Mouse (Mus musculus) heart, postnatal 4 days (tissue): ENCODE measurements around the gene Rgcc. TPM values are rescaled to one million over a fixed set of nuclear protein-coding genes. Genes with fewer than 3 reads are reported as not detected.

Source experiments
- DNase-seq: peaks from one replicate; pipeline ENCODE4 v3.0.0; 2021
- total RNA-seq, 2 experiments: library from RNA; stranded (reverse); gene quantifications; 2 replicates each; pipeline ENCODE4 v1.2.3; 2021

The Rgcc gene
- 10 to 100 TPM; 26.6 to 29.1 TPM for total RNA-seq

- DNase-seq, result peak; percentile 96
Observed at GRCm38 (mm10) chr14:79301466-79301875, at the start of gene Rgcc. Gene Rgcc, minus strand, starts transcription at chr14:79301645.

- DNase-seq, result no peak
Observed at GRCm38 (mm10) chr14:79346384-79346783, 44.9 kb upstream of the Rgcc start.

- no peak for DNase-seq
Observed at GRCm38 (mm10) chr14:79335613-79336012, 34.2 kb upstream of the Rgcc start.

- no peak for DNase-seq
Observed at GRCm38 (mm10) chr14:79331936-79332335, 30.5 kb upstream of the Rgcc start.

- DNase-seq, result no peak
Observed at GRCm38 (mm10) chr14:79330944-79331561, 29.6 kb upstream of the Rgcc start.

GRCm38 (mm10) chr14:79327033-79327432 lies 25.6 kb upstream of the Rgcc start:
- DNase-seq, result peak; percentile 51

- DNase-seq, result no peak
Observed at GRCm38 (mm10) chr14:79324112-79324840, 22.8 kb upstream of the Rgcc start.

GRCm38 (mm10) chr14:79321881-79322280 lies 20.4 kb upstream of the Rgcc start:
- no peak for DNase-seq

- DNase-seq, result no peak
Observed at GRCm38 (mm10) chr14:79321152-79321551, 19.7 kb upstream of the Rgcc start.

- no peak for DNase-seq
Observed at GRCm38 (mm10) chr14:79317602-79318001, 16.2 kb upstream of the Rgcc start.

GRCm38 (mm10) chr14:79315877-79316276 lies 14.4 kb upstream of the Rgcc start:
- no peak for DNase-seq

- DNase-seq, result no peak
Observed at GRCm38 (mm10) chr14:79314245-79315010, 13.0 kb upstream of the Rgcc start.

GRCm38 (mm10) chr14:79313439-79314175 lies 12.2 kb upstream of the Rgcc start:
- no peak for DNase-seq

GRCm38 (mm10) chr14:79312719-79313118 lies 11.3 kb upstream of the Rgcc start:
- DNase-seq, result no peak

- DNase-seq, result no peak
Observed at GRCm38 (mm10) chr14:79311918-79312454, 10.5 kb upstream of the Rgcc start.

- no peak for DNase-seq
Observed at GRCm38 (mm10) chr14:79309115-79309514, 7.7 kb upstream of the Rgcc start.

- no peak for DNase-seq
Observed at GRCm38 (mm10) chr14:79308364-79308763, 6.9 kb upstream of the Rgcc start.

- DNase-seq, result no peak
Observed at GRCm38 (mm10) chr14:79307908-79308307, 6.5 kb upstream of the Rgcc start.

- DNase-seq, result no peak
Observed at GRCm38 (mm10) chr14:79307138-79307537, 5.7 kb upstream of the Rgcc start.

GRCm38 (mm10) chr14:79304873-79305464 lies 3.5 kb upstream of the Rgcc start:
- no peak for DNase-seq

- DNase-seq, result no peak
Observed at GRCm38 (mm10) chr14:79303150-79303549, 1.7 kb upstream of the Rgcc start.
